Mouse (Mus musculus) liver, embryonic 16.5 days (tissue): ENCODE data around the gene Nxpe3. TPM values are rescaled to one million over a fixed set of nuclear protein-coding genes. Genes with fewer than 3 reads are reported as not detected.

Source experiments
- ATAC-seq: fragments of 200-750 bp; cut with Nextera tagmentation; 2 replicates; pipeline ENCODE4 v1.8.0; 2017; ENCODE audit warnings: low read depth, mild to moderate bottlenecking, moderate number of reproducible peaks, moderate library complexity
- H3K27ac ChIP-seq: fragments of 300-500 bp; sonication (generic); 2 replicates; pipeline ENCODE4 v1.5.1; 2014; ENCODE audit warnings: mild to moderate bottlenecking, low read length
- H3K27me3 ChIP-seq: fragments of 300-500 bp; sonication (generic); 2 replicates; pipeline ENCODE4 v1.6.1; 2014; ENCODE audit warnings: low read depth, low read length, mixed read lengths; ENCODE audit not compliant: control insufficient read depth, insufficient read depth
- H3K36me3 ChIP-seq: fragments of 300-500 bp; sonication (generic); 2 replicates; pipeline ENCODE4 v1.6.1; 2014; ENCODE audit warnings: mild to moderate bottlenecking; ENCODE audit not compliant: control insufficient read depth, insufficient read depth
- H3K4me1 ChIP-seq: fragments of 300-500 bp; sonication (generic); 2 replicates; pipeline ENCODE4 v1.6.1; 2014; ENCODE audit warnings: low read depth, low read length, mixed read lengths; ENCODE audit not compliant: control insufficient read depth
- H3K4me2 ChIP-seq: fragments of 300-500 bp; sonication (generic); 2 replicates; pipeline ENCODE4 v1.6.1; 2014; ENCODE audit warnings: low read depth, low read length, mixed read lengths
- H3K4me3 ChIP-seq: fragments of 300-500 bp; sonication (generic); 2 replicates; pipeline ENCODE4 v1.5.1; 2014; ENCODE audit warnings: low read depth, mild to moderate bottlenecking, low read length
- H3K9ac ChIP-seq: fragments of 300-500 bp; sonication (generic); 2 replicates; pipeline ENCODE4 v1.6.1; 2014; ENCODE audit warnings: low read depth, low read length
- H3K9me3 ChIP-seq: fragments of 300-500 bp; sonication (generic); replicated peaks from 2 replicates; pipeline ENCODE4 v1.6.1; 2016; ENCODE audit warnings: low read length; ENCODE audit not compliant: control insufficient read depth
- WGBS: fragments of 180-500 bp; shearing (Covaris S2); extraction: QIAGEN DNeasy Blood & Tissue Kit; methylation state at CpG from one replicate; pipeline ENCODE4 v1.1.7; 2014; ENCODE audit not compliant: insufficient replicate concordance; 5-methylcytosine and 5-hydroxymethylcytosine counted together
- polyA plus RNA-seq: library from polyadenylated mRNA; unstranded; fragments of >200 nt; fragmentation: Nextera tagmentation; extraction: Ambion mirVana; gene quantifications from 2 replicates; pipeline ENCODE4 v1.2.1, GENCODE M21; 2015

Nxpe3 gene
- polyA plus RNA-seq, 1 experiment from 2014 or later = 0.60 TPM

GRCm38 (mm10) chr16:55811792-55812191 lies 83.3 kb downstream of the Nxpe3 start:
- Histone ChIP-seq H3K4me3 (no peak overlapping the region), H3K4me2 (no peak overlapping the region), H3K27ac (no peak overlapping the region), H3K9ac (no peak overlapping the region), H3K27me3 (no peaks in the 10 kb centered on the region), H3K4me1 (no peaks in the 10 kb centered on the region; the same call in 1 of the 2 replicates), H3K36me3 (peaks cover 17% of the 10 kb centered on the region), H3K9me3 (no peaks in the 10 kb centered on the region)
- no peak for ATAC-seq
- WGBS = 33% methylated on average over 6 of the region's 6 CpGs

GRCm38 (mm10) chr16:55809779-55810514 lies 85.1 kb downstream of the Nxpe3 start:
- no peaks in the 10 kb centered on the region for H3K27me3 ChIP-seq
- 74% methylated on average over 9 of the region's 9 CpGs for WGBS
- no peak overlapping the region for H3K9ac ChIP-seq
- no peak overlapping the region for H3K4me3 ChIP-seq
- peaks cover 7% of the 10 kb centered on the region for H3K36me3 ChIP-seq
- no peak for ATAC-seq
- no peak overlapping the region for H3K27ac ChIP-seq
- no peaks in the 10 kb centered on the region for H3K4me1 ChIP-seq
- H3K9me3 ChIP-seq = no peaks in the 10 kb centered on the region
- no peak overlapping the region for H3K4me2 ChIP-seq

- H3K36me3 ChIP-seq = peaks cover 7% of the 10 kb centered on the region
- no peak for ATAC-seq
- H3K9ac ChIP-seq = no peak overlapping the region
- H3K4me2 ChIP-seq = no peak overlapping the region
- H3K9me3 ChIP-seq = no peaks in the 10 kb centered on the region
- H3K4me3 ChIP-seq = no peak overlapping the region
- WGBS = 80% methylated on average over 6 of the region's 6 CpGs
- H3K27ac ChIP-seq = no peak overlapping the region
- H3K4me1 ChIP-seq = no peaks in the 10 kb centered on the region
- H3K27me3 ChIP-seq = no peaks in the 10 kb centered on the region
These were observed 85.7 kb downstream of the Nxpe3 start for GRCm38 (mm10) chr16:55809345-55809744.

- Histone ChIP-seq H3K9ac (no peak overlapping the region), H3K27me3 (no peaks in the 10 kb centered on the region), H3K4me3 (no peak overlapping the region), H3K4me1 (no peaks in the 10 kb centered on the region), H3K27ac (no peak overlapping the region), H3K9me3 (no peaks in the 10 kb centered on the region), H3K36me3 (no peaks in the 10 kb centered on the region), H3K4me2 (no peak overlapping the region)
- 31% methylated on average over 6 of the region's 6 CpGs for WGBS
- ATAC-seq = no peak
These were observed 87.6 kb downstream of the Nxpe3 start for GRCm38 (mm10) chr16:55807505-55807932.

GRCm38 (mm10) chr16:55804799-55805198 lies 90.3 kb downstream of the Nxpe3 start:
- Histone ChIP-seq H3K27me3 (no peaks in the 10 kb centered on the region), H3K27ac (no peak overlapping the region), H3K4me1 (no peaks in the 10 kb centered on the region), H3K9ac (no peak overlapping the region), H3K36me3 (no peaks in the 10 kb centered on the region), H3K4me2 (no peak overlapping the region), H3K4me3 (no peak overlapping the region), H3K9me3 (no peaks in the 10 kb centered on the region)
- no peak for ATAC-seq
- WGBS = 21% methylated on average over 1 of the region's 1 CpGs

- Histone ChIP-seq H3K4me1 (no peaks in the 10 kb centered on the region), H3K9me3 (no peaks in the 10 kb centered on the region), H3K27ac (no peak overlapping the region), H3K27me3 (no peaks in the 10 kb centered on the region), H3K4me3 (no peak overlapping the region), H3K9ac (no peak overlapping the region), H3K4me2 (no peak overlapping the region), H3K36me3 (no peaks in the 10 kb centered on the region)
- ATAC-seq = no peak
- 33% methylated on average over 1 of the region's 1 CpGs for WGBS
These were observed 93.5 kb downstream of the Nxpe3 start for GRCm38 (mm10) chr16:55801629-55802028.

- no peak overlapping the region for H3K27ac ChIP-seq
- H3K9me3 ChIP-seq = no peaks in the 10 kb centered on the region
These were observed 96.2 kb downstream of the Nxpe3 start for GRCm38 (mm10) chr16:55798845-55799244.

GRCm38 (mm10) chr16:55790326-55790725 lies 104.8 kb downstream of the Nxpe3 start:
- WGBS = 55% methylated on average over 7 of the region's 7 CpGs
- no peak overlapping the region; the same call in 1 of the 2 replicates for H3K27ac ChIP-seq
- no peaks in the 10 kb centered on the region for H3K4me1 ChIP-seq
- H3K4me2 ChIP-seq = no peak overlapping the region
- no peaks in the 10 kb centered on the region for H3K27me3 ChIP-seq
- H3K36me3 ChIP-seq = no peaks in the 10 kb centered on the region
- no peak overlapping the region for H3K4me3 ChIP-seq
- H3K9me3 ChIP-seq = no peaks in the 10 kb centered on the region
- H3K9ac ChIP-seq = no peak overlapping the region
- no peak for ATAC-seq

More at GRCm38 (mm10) chr16:55798845-55799244, 96.2 kb downstream of the Nxpe3 start:
- 47% methylated on average over 7 of the region's 7 CpGs for WGBS
- H3K36me3 ChIP-seq = no peaks in the 10 kb centered on the region
- no peaks in the 10 kb centered on the region for H3K4me1 ChIP-seq
- no peak overlapping the region for H3K9ac ChIP-seq
- ATAC-seq = peak; percentile 30; the same call in 1 of the 2 replicates
- H3K27me3 ChIP-seq = no peaks in the 10 kb centered on the region
- no peak overlapping the region for H3K4me2 ChIP-seq
- no peak overlapping the region for H3K4me3 ChIP-seq
